Mouse (Mus musculus) spleen, adult 12 weeks (tissue): ENCODE results near the gene Oscar.

ENCODE experiments used
- DNase-seq: peaks from one replicate; pipeline ENCODE4 v3.0.0; 2022; ENCODE audit warnings: low spot score

Oscar gene

DNA sequence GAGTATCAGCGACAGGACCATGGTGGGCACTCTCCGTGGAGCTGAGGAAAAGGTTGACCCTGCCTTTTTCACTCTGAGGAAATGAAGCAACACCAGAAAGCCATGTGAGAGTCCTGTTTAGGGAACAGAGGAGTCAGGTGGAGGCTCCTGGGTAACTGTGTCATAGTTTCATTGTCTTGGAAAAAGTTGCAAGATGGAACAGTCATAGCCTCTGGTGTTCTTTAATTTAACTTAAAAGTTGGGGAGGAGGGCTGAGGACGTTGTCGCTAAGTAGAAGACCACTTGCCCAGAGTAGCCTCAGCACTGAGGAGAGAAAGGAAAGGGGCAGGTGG is at the start of gene Oscar:
Oscar (minus strand) TSS at position 101 of the 332 bp plus-strand sequence.
- no peak for DNase-seq

DNA sequence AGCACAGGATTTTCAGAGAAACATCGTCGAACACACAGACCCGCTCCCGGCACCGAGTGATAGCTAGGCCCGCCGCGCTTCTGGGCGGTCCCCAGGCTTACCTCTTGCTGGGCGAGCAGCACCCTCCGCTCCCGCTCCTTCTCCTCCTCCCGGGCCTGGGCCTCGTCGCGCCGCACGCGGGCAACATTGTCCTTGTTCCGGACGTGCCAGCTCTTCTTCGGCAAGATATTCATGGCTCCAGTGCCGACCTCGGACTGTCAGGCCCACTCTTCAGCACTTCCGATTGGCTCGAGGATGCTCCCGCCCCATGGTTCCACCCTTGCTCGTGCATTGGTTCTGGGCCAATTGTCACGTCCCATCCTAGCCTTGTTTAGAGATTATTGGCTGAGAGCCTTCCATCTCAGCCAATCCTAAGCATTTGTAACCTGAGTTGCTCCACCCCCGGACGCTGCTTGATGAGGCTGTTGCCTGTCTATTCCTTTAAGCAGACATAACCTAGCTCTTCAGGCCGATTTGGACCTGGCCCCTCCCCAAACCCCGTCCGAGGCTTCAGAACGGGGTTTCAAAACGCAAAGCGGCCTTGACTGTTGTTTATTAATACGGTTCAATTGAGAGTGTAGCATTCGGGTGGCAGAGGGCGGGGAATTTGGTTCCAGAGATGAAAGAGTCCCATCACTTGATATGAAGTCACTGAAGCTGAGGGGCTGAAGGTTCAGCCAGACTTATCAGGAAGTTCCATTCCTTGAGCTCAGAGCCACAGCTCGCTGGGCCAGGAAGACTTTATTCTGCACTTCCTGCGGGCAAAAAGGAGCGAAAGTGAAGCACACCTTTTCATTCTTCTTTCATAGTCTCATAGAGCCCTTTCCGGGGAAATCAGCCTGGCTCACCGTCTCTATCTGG is 49.5 kb upstream of the Oscar start, which contains the start of gene Leng1:
Leng1 (minus strand) TSS at position 626 of the 900 bp plus-strand sequence.
- peak; percentile 91 for DNase-seq

- no peak for DNase-seq
Observed at GRCm38 (mm10) chr7:3664524-3665214, 48.7 kb upstream of the Oscar start.

DNA sequence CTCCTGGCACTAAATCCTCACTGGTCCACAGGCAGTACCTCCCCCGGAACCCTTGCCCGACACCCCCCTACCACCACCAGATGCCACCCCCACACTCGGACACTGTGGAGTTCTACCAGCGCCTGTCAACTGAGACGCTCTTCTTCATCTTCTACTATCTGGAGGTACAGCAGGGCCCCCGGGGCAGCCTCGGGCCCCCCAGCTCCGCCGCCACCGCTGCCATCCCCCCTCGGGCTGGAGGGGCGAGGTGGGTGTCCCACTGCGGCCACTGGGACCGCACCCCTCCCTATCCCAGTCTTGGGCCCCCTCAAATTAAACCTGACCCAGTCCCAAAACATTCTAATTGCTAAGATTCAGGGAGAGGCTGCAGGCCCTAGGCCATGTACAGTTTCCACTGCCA is 42.6 kb upstream of the Oscar start:
- DNase-seq = no peak

DNA sequence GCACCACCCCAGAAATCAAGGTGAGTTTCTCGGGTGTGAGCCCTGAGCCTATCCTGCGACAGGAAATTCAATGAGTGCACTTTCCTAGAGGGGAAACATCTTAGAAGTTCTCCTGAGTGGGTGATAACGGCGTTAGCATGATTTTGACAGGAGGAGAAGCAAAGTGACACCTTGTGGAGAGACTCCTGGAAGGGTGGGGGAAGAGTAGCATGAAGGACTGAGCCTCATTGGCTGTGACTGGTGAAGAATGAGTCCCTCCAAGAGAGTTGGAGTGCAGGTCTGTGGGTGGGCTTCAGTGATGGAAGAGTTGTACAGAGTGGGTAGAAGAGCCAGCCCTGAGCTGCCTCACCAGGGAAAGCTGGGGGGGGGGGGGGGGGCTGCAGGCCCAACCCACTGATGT is 41.0 kb upstream of the Oscar start:
- DNase-seq = no peak

GRCm38 (mm10) chr7:3646641-3647040 is 30.7 kb upstream of the Oscar start:
- DNase-seq = no peak

DNA sequence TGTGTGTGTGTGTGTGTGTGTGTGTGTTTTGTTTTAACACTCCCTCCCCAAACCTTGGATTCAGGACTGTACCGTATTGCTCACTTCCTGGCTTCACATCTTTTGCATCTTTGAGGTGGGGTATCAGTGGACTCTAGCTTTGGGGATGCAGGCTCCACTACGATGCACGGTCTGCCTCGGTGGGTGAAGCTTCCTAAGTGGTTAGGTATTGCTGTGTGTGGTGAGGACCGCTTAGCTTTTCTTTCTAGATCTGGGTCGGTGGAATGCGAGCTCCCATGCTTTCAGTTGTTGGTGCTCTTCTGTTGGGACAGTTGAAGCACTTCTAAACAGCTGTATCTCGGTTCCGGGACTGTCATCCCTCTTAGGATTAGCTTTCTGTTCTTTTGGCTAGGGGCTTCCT is 30.2 kb upstream of the Oscar start:
- DNase-seq = no peak

DNA sequence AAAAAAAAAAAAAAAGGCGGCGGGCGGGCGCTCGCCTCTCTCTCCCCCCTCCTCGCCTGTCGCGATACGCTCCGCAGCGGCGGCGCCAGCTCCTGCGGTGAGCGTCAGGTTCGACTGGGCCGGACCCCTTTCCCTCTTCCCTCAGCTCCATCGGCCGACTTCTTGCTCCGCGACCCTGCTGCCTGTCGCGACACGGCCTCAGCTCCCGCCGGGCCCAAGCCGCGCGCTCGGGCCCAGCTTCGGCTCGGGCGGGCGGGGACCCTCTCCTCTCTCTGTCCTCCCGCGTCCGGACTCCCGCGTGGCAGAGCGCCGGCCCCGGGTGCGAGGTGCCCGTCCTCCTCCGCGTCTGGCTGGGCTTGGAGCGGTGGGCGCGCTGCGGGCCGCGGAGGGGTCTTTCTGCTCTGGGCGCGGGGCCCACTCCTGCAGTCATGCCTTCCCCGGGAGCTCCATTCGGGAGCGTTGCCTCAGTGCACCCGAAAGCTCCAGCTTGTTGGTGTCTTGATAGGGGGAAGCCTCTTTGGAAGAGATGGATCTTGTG is 29.6 kb upstream of the Oscar start:
- no peak for DNase-seq

DNA sequence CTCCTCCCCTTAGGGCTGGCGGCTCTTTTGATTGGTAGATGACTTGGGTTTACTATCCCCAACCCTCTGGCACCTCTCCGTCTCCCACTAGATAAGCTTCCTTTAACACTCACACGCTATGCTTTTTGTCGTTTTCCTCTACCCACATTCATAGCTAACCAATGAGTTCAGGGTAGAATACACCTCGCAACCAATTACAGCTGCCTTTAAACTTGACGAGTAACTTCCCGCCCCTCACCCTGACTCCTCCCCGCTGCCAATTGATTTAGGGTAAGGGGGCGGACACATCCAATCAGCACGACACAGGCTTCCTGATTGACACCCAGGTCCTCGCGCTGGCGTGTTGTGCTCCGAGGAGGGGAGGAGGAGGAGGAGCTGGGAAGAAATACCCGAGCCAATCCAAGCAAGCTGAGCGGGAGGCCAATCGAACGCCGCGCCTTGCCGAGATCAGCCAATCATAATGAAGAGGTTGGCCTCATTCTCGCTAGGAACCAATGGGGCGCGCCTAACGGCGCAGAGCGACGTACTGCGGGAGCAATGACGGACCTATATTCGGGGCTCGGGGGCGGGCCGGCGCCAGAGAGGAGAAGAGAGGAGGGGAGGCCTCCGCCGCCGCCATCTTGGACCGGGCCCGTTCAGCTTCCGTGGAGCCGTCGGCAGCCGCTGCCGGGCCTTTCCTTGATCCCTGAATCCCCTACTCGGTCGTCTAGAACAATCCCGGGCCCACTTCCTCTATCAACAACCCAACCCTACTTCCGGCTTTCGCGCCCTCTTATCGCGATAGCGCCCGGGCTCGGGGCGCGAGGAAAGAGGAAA is 28.9 kb upstream of the Oscar start, which contains the start of gene Cnot3:
Cnot3 (plus strand) TSS at position 597 of the 816 bp plus-strand sequence.
- DNase-seq = peak; percentile 96

GRCm38 (mm10) chr7:3644348-3644671 is 28.4 kb upstream of the Oscar start:
- no peak for DNase-seq

GRCm38 (mm10) chr7:3643843-3644242 is 27.9 kb upstream of the Oscar start:
- DNase-seq = no peak

DNA sequence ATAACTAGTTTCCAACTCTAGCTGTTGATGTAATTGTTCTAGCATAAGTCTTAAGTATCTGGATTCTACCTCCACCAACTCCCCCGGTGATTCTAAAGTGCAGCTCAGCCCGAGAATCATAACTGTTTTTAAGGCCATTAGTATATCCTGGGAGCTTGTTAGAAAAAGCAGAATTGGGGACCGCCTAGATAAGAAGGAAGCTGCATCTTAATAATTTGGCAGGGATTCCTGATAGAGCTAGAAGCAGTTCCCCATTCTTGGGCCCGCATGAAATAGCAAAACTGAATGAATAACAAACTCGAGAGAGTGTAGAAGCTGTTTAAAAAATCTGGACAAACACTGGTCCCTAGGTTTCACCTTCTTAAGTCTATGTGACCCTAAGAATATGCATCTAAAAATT is 27.5 kb upstream of the Oscar start:
- DNase-seq = no peak

- no peak for DNase-seq
Observed at GRCm38 (mm10) chr7:3630478-3630815, 14.5 kb upstream of the Oscar start.

DNA sequence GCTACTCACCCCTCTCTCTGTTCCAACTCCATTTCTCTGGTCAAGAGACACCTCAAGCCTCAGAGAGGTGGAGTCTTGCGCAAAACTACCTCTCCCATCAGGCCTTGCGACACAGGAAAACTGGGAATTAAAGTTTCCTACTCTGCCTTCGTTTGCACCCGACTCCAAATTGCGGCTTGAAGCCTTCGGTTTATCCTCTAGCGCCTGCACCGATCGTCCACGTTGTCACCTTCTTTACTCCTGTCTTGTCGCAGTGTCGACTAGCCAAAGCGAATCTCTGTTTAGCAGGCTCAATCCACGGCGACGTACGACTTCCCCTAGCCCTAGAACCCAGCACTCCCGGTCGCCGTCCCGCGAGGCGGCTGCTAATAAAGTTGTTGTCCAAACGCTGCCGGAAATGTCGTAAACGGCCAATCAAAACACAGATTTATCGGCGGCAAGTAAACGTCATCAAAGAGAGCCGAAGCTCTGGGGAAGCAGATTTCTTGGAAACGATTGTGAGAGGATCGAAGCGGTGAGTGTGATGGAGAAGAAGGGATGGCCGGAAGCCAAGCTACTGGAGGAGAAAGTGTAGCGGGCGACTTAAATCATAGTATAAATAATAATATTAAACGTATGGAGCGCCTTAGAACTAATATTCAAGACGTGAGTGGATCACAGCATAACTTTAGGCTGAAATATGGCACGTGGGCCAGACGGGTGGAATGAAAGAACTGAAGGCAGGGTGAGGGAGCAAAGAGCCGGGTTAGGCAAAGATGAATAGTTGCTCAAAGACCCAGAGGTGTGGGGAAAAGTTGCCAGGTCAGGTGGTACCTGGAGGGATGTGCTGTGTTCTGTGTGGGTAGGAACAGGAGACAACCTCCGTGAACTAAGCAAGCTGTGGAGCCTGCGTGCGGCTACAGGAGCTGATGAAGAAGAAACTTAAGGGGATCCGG is 13.9 kb upstream of the Oscar start, which contains the start of the genes Tfpt and Prpf31:
Tfpt (minus strand) TSS at position 387 of the 935 bp plus-strand sequence.
Prpf31 (plus strand) TSS at position 443 of the 935 bp plus-strand sequence.
- DNase-seq = peak; percentile 90

DNA sequence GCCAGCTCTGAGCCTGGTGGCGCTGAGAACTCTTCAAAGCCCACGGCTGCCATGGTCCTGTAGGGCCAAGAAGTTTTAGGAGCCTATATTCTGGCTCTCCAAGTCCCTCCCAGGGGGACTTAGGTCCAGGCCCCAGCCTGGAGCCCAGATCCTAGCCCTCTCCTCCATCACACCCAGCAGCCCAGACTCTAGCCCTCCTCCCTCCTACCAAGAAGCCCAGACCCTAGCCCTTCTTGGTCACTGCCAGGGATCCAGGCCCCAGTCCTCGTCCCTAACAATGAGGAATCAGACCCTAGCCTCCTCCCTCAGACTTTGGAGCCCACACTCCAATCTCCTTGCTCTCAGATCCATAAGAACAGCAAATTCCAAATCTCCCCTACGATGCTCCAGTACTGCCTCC is 13.1 kb upstream of the Oscar start:
- DNase-seq = no peak

DNA sequence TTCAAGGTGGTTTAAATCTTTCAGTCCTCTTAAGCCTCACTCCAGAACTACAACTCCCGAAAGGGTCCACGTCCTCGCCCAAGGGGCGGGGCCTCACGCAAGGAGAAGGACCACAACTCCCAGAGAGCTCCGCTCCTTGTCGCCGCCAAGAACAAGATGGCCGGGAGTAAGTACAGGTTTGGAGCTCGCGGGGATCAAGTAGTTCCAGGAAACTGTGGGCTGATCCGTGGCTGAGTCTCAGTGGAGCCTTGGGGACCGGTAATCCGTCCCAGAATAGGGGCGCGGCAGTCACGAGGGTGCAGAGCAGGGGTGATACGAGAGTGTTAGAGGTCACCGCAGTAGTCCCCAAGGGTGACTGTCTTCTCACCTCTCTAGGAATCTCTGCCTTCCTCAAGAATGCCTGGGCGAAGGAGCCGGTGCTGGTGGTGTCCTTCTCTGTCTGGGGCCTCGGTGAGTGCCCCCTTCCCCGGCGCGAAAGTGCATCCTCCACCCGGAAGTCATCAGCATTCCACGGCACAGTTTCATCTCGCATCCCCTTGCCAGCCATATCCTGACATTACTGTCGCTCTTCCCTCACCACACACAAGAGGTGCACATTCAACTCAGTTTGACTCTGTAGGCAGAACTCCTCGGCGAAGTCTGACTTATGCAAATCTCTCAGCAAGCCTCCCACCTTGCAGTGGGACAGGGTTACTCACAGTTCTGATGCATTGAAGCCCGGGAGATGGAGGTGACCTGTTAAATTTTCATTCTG is 1.5 kb upstream of the Oscar start, which contains the start of gene Ndufa3:
Ndufa3 (plus strand) TSS at position 132 of the 754 bp plus-strand sequence.
- DNase-seq = peak; percentile 75

DNA sequence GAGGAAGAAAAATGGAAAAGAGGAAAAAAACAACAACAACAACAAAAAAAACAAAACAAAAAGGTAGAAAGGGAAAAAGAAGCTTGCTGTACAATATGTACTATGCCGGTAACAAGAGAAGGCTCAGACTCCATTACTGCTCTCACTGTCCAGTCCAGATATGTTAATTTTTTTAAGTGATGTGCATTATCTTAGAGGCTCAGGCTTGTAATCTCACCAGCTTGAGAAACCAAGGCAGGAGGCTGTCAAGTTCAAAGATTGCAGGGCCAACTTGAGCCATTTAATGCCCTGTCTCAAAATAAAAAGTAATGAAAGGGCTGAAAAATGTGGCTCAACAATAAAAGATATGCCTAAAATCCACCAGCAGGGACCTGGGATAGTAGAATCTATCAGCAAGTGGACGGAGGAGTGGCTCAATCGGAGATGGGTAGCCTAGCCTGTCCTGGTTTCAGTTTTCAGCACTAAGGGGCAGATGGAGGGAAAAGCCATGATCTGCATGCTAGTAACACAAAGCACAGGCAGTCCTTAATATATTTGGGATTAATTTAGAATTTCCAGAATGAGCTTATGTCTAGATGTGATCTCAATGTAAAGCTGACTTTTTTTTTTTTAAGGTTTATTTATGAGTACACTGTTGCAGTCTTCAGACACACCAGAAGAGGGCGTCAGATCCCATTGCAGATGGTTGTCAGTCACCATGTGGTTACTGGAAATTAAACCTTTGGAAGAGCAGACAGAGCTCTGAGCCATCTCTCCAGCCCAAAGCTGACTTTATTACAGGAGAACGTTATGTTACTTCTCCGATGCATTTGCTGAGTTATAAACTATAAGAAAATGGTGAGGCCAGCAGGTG is 658 bp upstream of the Oscar start:
- no peak for DNase-seq

- no peak for DNase-seq
Observed at GRCm38 (mm10) chr7:3614021-3614420, 1.9 kb downstream of the Oscar start.

DNA sequence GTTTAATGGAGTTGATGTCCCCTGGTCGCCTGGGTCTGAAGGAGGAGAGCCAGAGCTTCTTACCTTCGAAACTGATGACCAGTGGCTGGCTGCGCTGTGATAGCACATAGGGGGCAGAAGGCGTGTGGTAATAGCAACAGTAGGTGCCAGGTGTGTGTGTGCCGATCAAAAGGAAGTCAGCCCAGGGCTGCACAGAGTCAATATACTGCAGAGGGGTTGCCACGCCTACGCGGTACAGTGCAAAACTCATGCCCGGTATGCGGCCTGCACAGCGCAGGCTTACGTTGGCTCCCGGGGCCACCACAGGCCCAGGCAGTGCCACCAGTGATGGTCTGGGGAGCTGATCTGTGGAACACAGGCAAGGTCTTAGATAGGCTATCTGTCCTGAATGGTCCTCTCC is 5.0 kb downstream of the Oscar start:
- no peak for DNase-seq
